ENCODE assay signal across 9 mouse cellular contexts in genomic region chr14:21101562-21101961, GRCm38 (mm10). TPM values are rescaled to one million over a fixed set of nuclear protein-coding genes. Genes with fewer than 3 reads are reported as not detected.
DNase-seq lines count a peak whose midpoint lies in the region; ATAC-seq and TF ChIP-seq lines count a peak whose summit lies in the region.
"Had no signal": no experiment of that assay in that cellular context is flagged by ENCODE, and none has a peak within 500 bp of the region (broad histone marks: within the 10 kb centered on the region; RNA-seq: fewer than 3 reads in every experiment).

No protein-coding gene starts in this region.

- no peak for TF ChIP-seq CTCF in liver, adult 2 months (IDR thresholded peaks at IDR 0.05; ENCODE audit: low read depth, low read length)

- peaks cover 16% of the 10 kb centered on the region; the same call in 1 of the 2 replicates for H3K79me2 ChIP-seq in liver, adult 2 months (ENCODE audit: control insufficient read depth, insufficient read depth, low read length)

- DNase-seq in liver, adult 2 months (ENCODE audit: extremely low read depth, low read depth, low spot score) = no peak
- no peak for DNase-seq in liver
- DNase-seq in brain, adult 2 months (ENCODE audit: low read depth, low spot score) = peak; percentile 34
- peak; percentile 44 to 55 for DNase-seq in heart, postnatal 36 days
- no peak for DNase-seq in frontal cortex, postnatal 25 days (ENCODE audit: low spot score in 2 of 2)
- DNase-seq in frontal cortex, postnatal 10 days (ENCODE audit: low spot score in 2 of 2) = no peak
- no peak for DNase-seq in left cerebral cortex, postnatal 14 days (ENCODE audit: low spot score in 2 of 2)
- DNase-seq: right cerebral cortex, postnatal 25 days had no signal

- 35% methylated on average over 7 of the region's 7 CpGs for WGBS in liver, adult 2 months

- TF ChIP-seq POLR2A in liver, adult 2 months (IDR thresholded peaks at IDR 0.05; ENCODE audit: extremely low read depth, insufficient read depth, low read length) = no peak

- intact Hi-C loops in heart, postnatal 36 days (cut with DNase I) = no loop called here
- intact Hi-C loops in left cerebral cortex, postnatal 14 days (cut with DNase I) = no loop called here

- ATAC-seq in megakaryocyte, adult 5-6 weeks (ENCODE audit: poor library complexity, severe bottlenecking) = peak; percentile 40

- H3K36me3 ChIP-seq in liver, adult 2 months (ENCODE audit: control insufficient read depth, insufficient read depth, low read length) = peaks cover 29% of the 10 kb centered on the region

- no peak overlapping the region for H3K4me3 ChIP-seq in liver, adult 2 months (ENCODE audit: insufficient read depth, low read depth, low read length)

- peak overlapping the region; percentile 64 for H3K27ac ChIP-seq in liver, adult 2 months (replicated peaks; ENCODE audit: insufficient read depth, low read depth, low read length)

- no peaks in the 10 kb centered on the region for H3K27me3 ChIP-seq in liver, adult 2 months (ENCODE audit: control insufficient read depth, insufficient read depth, low read length)

- peaks cover 47% of the 10 kb centered on the region for H3K4me1 ChIP-seq in liver, adult 2 months (ENCODE audit: control insufficient read depth, insufficient read depth, low read length)

- H3K9ac ChIP-seq in liver, adult 2 months (ENCODE audit: low read depth, low read length) = peak overlapping the region; percentile 17; the same call in 1 of the 2 replicates

RNA-seq across cellular contexts. Expression of gene Adk, which starts 49.2 kb away (rescaled TPM):
- total RNA-seq in liver, adult 2 months (2014; rRNA removed) = 877 and 924 TPM in 2 replicates
- polyA plus RNA-seq in liver, adult 2 months (2012; rRNA removed) = 231 and 284 TPM in 2 replicates
- total RNA-seq in heart, postnatal 36 days (2021) = 100 to 1,000 TPM; 239 to 252 TPM
- 41.2 and 47.1 TPM in 2 replicates for total RNA-seq in megakaryocyte, adult 5-6 weeks (2015)
- total RNA-seq in megakaryocyte, adult 5-6 weeks (2017) = 28.6 and 54.7 TPM in 2 replicates
- 10 to 100 TPM; 69.5 to 77.7 TPM for total RNA-seq in left cerebral cortex, postnatal 14 days (2021)

RNA-seq across cellular contexts. Expression of gene Ap3m1, which starts 49.3 kb away (rescaled TPM):
- 126 and 143 TPM in 2 replicates for total RNA-seq in liver, adult 2 months (2014; rRNA removed)
- 44.8 and 55.2 TPM in 2 replicates for polyA plus RNA-seq in liver, adult 2 months (2012; rRNA removed)
- total RNA-seq in heart, postnatal 36 days (2021) = 10 to 100 TPM; 58.0 to 62.9 TPM
- total RNA-seq in megakaryocyte, adult 5-6 weeks (2015) = 66.8 and 78.9 TPM in 2 replicates
- 79.7 and 96.9 TPM in 2 replicates for total RNA-seq in megakaryocyte, adult 5-6 weeks (2017)
- total RNA-seq in left cerebral cortex, postnatal 14 days (2021) = 10 to 100 TPM; 75.4 to 87.2 TPM

Comparison
In these comparisons a context has a peak if more than half of its experiments do, and no peak if none do; other contexts are left out.
1. DNase-seq: peak in brain, adult 2 months (single experiment) and heart, postnatal 36 days (2 of 2); none in liver, adult 2 months (single experiment), liver (single experiment), frontal cortex, postnatal 25 days (0 of 2), frontal cortex, postnatal 10 days (0 of 2) and left cerebral cortex, postnatal 14 days (0 of 2).